Mouse (Mus musculus) testis, postnatal 10 days (tissue): ENCODE results near the gene Pla2g5.
"Not testable (repeated sequence)": the region's sequence is repeated elsewhere in the genome, so short reads cannot be mapped to it uniquely, and the experiment has no call there.

ENCODE experiments used
- DNase-seq: peaks from one replicate; pipeline ENCODE4 v3.0.0; 2021; ENCODE audit warnings: low spot score

The Pla2g5 gene

GRCm38 (mm10) chr4:138857576-138857975 is 5.7 kb downstream of the Pla2g5 start:
- no peak for DNase-seq

- DNase-seq: peak; percentile 77
Measured at GRCm38 (mm10) chr4:138856491-138856890, 6.8 kb downstream of the Pla2g5 start.

GRCm38 (mm10) chr4:138855092-138855632 is 8.1 kb downstream of the Pla2g5 start:
- DNase-seq: no peak

- no peak for DNase-seq
Measured at GRCm38 (mm10) chr4:138852961-138853360, 10.3 kb downstream of the Pla2g5 start.

GRCm38 (mm10) chr4:138851463-138851862 is 11.8 kb downstream of the Pla2g5 start:
- peak; percentile 86 for DNase-seq

GRCm38 (mm10) chr4:138841386-138841785 is 21.9 kb downstream of the Pla2g5 start:
- DNase-seq: peak; percentile 56

GRCm38 (mm10) chr4:138840726-138841125 is 22.6 kb downstream of the Pla2g5 start:
- no peak for DNase-seq

- no peak for DNase-seq
Measured at GRCm38 (mm10) chr4:138839806-138840205, 23.5 kb downstream of the Pla2g5 start.

- no peak for DNase-seq
Measured at GRCm38 (mm10) chr4:138827147-138827546, 36.1 kb downstream of the Pla2g5 start.

GRCm38 (mm10) chr4:138825751-138826567 is 37.3 kb downstream of the Pla2g5 start:
- DNase-seq: no peak

- no peak for DNase-seq
Measured at GRCm38 (mm10) chr4:138824660-138825059, 38.6 kb downstream of the Pla2g5 start.

GRCm38 (mm10) chr4:138824161-138824560 is 39.1 kb downstream of the Pla2g5 start:
- not testable (repeated sequence) for DNase-seq

GRCm38 (mm10) chr4:138821036-138821435 is 42.2 kb downstream of the Pla2g5 start:
- DNase-seq: no peak

- peak; percentile 77 for DNase-seq
Measured at GRCm38 (mm10) chr4:138819101-138819500, 44.2 kb downstream of the Pla2g5 start.

- peak; percentile 60 for DNase-seq
Measured at GRCm38 (mm10) chr4:138817736-138818135, 45.5 kb downstream of the Pla2g5 start.

- DNase-seq: no peak
Measured at GRCm38 (mm10) chr4:138816166-138816565, 47.1 kb downstream of the Pla2g5 start.

GRCm38 (mm10) chr4:138806920-138807541 is 56.3 kb downstream of the Pla2g5 start:
- no peak for DNase-seq

GRCm38 (mm10) chr4:138806160-138806559 is 57.1 kb downstream of the Pla2g5 start:
- DNase-seq: no peak

GRCm38 (mm10) chr4:138805248-138805647 is 58.0 kb downstream of the Pla2g5 start:
- no peak for DNase-seq

- DNase-seq: no peak
Measured at GRCm38 (mm10) chr4:138802917-138803316, 60.4 kb downstream of the Pla2g5 start.

GRCm38 (mm10) chr4:138801631-138802030 is 61.7 kb downstream of the Pla2g5 start:
- DNase-seq: no peak

GRCm38 (mm10) chr4:138800134-138800744 is 63.0 kb downstream of the Pla2g5 start:
- no peak for DNase-seq

- no peak for DNase-seq
Measured at GRCm38 (mm10) chr4:138797217-138797570, 66.1 kb downstream of the Pla2g5 start.
